Mouse (Mus musculus) olfactory bulb, adult 2 months (tissue): ENCODE measurements around the gene Cdh4.

Source experiments
- CTCF ChIP-seq: fragments of 200-500 bp; IDR thresholded peaks from 2 replicates; pipeline ENCODE4 v1.5.1; 2012; ENCODE audit warnings: low read depth, mild to moderate bottlenecking, low read length, moderate library complexity; ENCODE audit not compliant: insufficient read depth
- POLR2A ChIP-seq: fragments of 200-500 bp; IDR thresholded peaks from 2 replicates; pipeline ENCODE4 v1.6.1; 2012; ENCODE audit warnings: mild to moderate bottlenecking, low read depth, low read length, moderate library complexity; ENCODE audit not compliant: insufficient read depth

- TF ChIP-seq POLR2A (no peak), CTCF (no peak)
Observed at GRCm38 (mm10) chr2:179720366-179720765, 278.1 kb downstream of the Cdh4 start.
